Mouse (Mus musculus) forebrain, embryonic 11.5 days (tissue): ENCODE results near the gene Cdh16. TPM values are rescaled to one million over a fixed set of nuclear protein-coding genes. Genes with fewer than 3 reads are reported as not detected.

Experiments
- ATAC-seq: fragments of 200-750 bp; cut with Nextera tagmentation; replicated peaks from 2 replicates; pipeline ENCODE4 v1.8.0; 2017; ENCODE audit warnings: moderate TSS enrichment; ENCODE audit not compliant: low FRiP score
- DNase-seq: peaks from one replicate; pipeline ENCODE4 v3.0.0-alpha.2; 2017; ENCODE audit warnings: low spot score
- H3K27ac ChIP-seq: fragments of 300-500 bp; sonication (generic); 2 replicates; pipeline ENCODE4 v1.5.1; 2014; ENCODE audit warnings: low read depth, low read length
- H3K27me3 ChIP-seq: fragments of 300-500 bp; sonication (generic); 2 replicates; pipeline ENCODE4 v1.6.1; 2014; ENCODE audit warnings: mild to moderate bottlenecking, low read length, mixed read lengths; ENCODE audit not compliant: control insufficient read depth, insufficient read depth
- H3K36me3 ChIP-seq: fragments of 300-500 bp; sonication (generic); 2 replicates; pipeline ENCODE4 v1.6.1; 2014; ENCODE audit warnings: mild to moderate bottlenecking, low read length, moderate library complexity, mixed read lengths; ENCODE audit not compliant: control insufficient read depth, insufficient read depth
- H3K4me1 ChIP-seq: fragments of 300-500 bp; sonication (generic); replicated peaks from 2 replicates; pipeline ENCODE4 v1.6.1; 2014; ENCODE audit warnings: low read length, mixed read lengths; ENCODE audit not compliant: control insufficient read depth, insufficient read depth
- H3K4me2 ChIP-seq: fragments of 300-500 bp; sonication (generic); 2 replicates; pipeline ENCODE4 v1.6.1; 2014; ENCODE audit warnings: low read depth, mild to moderate bottlenecking, low read length, moderate library complexity, mixed read lengths; ENCODE audit not compliant: severe bottlenecking
- H3K4me3 ChIP-seq: fragments of 300-500 bp; sonication (generic); 2 replicates; pipeline ENCODE4 v1.5.1; 2014; ENCODE audit warnings: low read depth, low read length
- H3K9ac ChIP-seq: fragments of 300-500 bp; sonication (generic); 2 replicates; pipeline ENCODE4 v1.6.1; 2014; ENCODE audit warnings: low read length
- H3K9me3 ChIP-seq: fragments of 300-500 bp; sonication (generic); 2 replicates; pipeline ENCODE4 v1.6.1; 2016; ENCODE audit warnings: low read length, mixed read lengths; ENCODE audit not compliant: control insufficient read depth
- WGBS: fragments of 180-500 bp; shearing (Covaris S2); extraction: QIAGEN DNeasy Blood & Tissue Kit; methylation state at CpG from one replicate; pipeline ENCODE4 v1.1.7; 2014; 5-methylcytosine and 5-hydroxymethylcytosine counted together
- polyA plus RNA-seq: library from polyadenylated mRNA; unstranded; fragments of >200 nt; fragmentation: Nextera tagmentation; extraction: Ambion mirVana; gene quantifications from 2 replicates; pipeline ENCODE4 v1.2.1, GENCODE M21; 2014

Gene Cdh16
- polyA plus RNA-seq, 1 experiment from 2014 or later, result not detected

DNA sequence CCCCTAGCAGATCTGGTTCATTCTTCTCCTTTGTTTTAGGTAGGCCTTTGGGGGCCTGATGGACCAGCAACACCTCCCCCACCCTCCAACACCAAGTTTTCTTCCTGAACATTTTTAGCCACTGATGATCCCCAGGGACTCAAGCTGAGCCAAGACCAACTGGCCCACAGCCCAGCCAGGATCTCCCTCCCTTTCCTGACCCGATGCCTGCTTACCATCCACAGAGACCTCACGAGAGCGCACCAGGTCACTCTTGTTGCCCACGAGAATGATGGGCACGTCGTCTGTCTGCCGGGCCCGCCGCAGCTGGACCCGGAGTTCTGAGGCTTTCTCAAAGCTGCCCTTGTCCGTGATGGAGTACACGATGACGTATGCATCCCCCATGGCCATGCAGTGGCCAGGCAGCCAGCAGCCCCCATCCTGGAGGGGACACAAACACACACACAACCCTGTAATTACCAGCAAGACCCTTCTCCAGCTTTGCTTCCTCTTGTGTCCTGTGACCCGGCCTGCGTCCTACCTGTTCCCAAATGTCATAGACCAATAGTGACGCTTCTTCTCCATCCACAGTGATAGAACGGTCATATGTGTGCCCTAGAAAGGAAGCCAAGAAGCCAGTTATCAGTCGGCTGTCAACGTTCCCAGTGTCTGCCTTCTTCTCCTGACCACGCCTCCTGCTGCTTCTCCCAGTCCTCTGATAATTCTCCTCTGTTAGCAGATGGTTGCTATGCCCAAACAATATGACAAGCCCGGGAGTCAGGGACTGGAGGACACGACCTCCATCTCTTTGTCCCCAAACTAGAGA is 5.3 kb upstream of the Cdh16 start:
- Histone ChIP-seq H3K4me1 (peaks cover 4% of the 10 kb centered on the region), H3K36me3 (no peaks in the 10 kb centered on the region), H3K9me3 (no peaks in the 10 kb centered on the region), H3K27ac (no peak overlapping the region), H3K27me3 (peaks cover 13% of the 10 kb centered on the region), H3K9ac (no peak overlapping the region), H3K4me3 (no peak overlapping the region), H3K4me2 (no peak overlapping the region)
- 85% methylated on average over 22 of the region's 22 CpGs for WGBS
- no peak for ATAC-seq
- no peak for DNase-seq

DNA sequence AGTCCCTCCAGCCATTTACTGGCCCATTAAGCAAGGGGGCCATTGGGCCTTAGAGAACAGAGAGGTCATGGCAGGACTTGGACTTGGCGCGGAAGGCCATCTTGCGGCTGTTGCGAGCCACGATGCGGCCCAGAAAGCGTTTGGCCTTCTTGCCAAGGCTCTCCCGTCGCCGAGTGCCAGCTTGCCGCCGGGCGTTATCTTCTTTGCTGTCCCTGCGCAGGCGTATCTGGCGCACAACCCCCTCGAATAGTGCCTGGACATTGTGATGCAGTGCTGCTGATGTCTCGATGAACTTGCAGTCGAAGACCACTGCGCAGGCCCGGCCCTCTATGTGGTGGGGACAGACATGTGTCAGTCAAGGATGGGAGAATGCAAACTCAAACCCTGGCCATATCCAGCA is 4.2 kb upstream of the Cdh16 start:
- Histone ChIP-seq H3K4me3 (no peak overlapping the region), H3K9me3 (no peaks in the 10 kb centered on the region), H3K4me1 (peaks cover 4% of the 10 kb centered on the region), H3K36me3 (no peaks in the 10 kb centered on the region), H3K4me2 (no peak overlapping the region), H3K27me3 (peaks cover 13% of the 10 kb centered on the region), H3K27ac (no peak overlapping the region), H3K9ac (no peak overlapping the region)
- DNase-seq (no peak), ATAC-seq (no peak)
- 98% methylated on average over 21 of the region's 21 CpGs for WGBS

DNA sequence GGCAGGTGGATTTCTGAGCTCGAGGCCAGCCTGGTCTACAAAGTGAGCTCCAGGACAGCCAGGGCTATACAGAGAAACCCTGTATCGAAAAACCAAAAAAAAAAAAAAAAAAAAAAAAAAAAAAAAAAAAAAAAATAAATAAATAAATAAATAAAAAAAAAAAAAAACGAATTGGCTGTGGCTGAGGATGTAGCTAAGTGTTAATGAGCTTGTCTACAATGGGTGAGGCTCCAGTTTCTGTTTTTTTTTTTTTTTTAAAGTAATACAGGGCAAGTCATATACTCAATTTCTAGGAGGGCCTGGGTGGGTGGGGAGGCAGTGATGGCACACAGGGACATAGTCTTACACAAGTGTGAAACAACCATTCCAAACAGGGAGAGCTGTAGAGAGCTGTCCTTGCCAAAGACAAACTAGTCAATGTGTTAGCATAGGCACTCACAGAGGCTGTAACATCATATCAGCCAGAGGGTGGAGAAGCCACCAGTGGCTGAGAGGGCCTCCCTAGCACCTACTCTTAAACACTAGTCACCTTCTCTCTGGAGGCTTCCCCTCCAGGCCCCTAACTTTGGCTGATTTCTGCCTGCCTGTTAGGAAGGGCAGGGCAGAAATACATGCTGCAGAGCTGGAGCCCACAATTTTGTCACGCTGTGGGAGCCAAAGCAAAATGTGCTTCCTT is 3.0 kb upstream of the Cdh16 start:
- Histone ChIP-seq H3K36me3 (no peaks in the 10 kb centered on the region), H3K27ac (no peak overlapping the region), H3K4me3 (no peak overlapping the region), H3K9ac (no peak overlapping the region), H3K4me2 (no peak overlapping the region), H3K27me3 (peaks cover 13% of the 10 kb centered on the region), H3K4me1 (peaks cover 4% of the 10 kb centered on the region), H3K9me3 (no peaks in the 10 kb centered on the region)
- 82% methylated on average over 4 of the region's 4 CpGs for WGBS
- no peak for DNase-seq
- no peak for ATAC-seq

DNA sequence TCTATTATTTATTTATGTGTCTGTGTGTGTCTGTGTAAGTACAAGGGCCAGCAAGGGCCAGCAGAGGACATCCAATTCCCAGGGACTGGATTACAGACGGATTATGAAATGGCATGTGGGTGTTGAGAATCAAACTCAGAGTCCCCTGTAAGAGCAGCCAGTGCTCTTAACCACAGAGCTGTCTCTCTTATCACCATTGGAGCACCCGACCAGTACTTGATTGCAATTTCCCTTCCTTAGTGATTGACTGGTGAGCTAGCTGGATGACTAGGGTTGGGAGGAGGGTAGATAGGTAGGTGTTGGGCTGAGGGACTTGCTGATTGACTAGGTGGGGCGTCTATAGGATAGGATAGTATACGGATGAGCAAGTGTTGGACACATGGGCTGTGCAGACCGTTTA is 3.4 kb downstream of the Cdh16 start:
- Histone ChIP-seq H3K27me3 (no peaks in the 10 kb centered on the region), H3K36me3 (no peaks in the 10 kb centered on the region), H3K4me2 (no peak overlapping the region), H3K4me3 (no peak overlapping the region), H3K4me1 (no peaks in the 10 kb centered on the region), H3K27ac (no peak overlapping the region), H3K9ac (no peak overlapping the region), H3K9me3 (no peaks in the 10 kb centered on the region)
- DNase-seq, result no peak
- no peak for ATAC-seq
- WGBS, result 79% methylated on average over 5 of the region's 5 CpGs

DNA sequence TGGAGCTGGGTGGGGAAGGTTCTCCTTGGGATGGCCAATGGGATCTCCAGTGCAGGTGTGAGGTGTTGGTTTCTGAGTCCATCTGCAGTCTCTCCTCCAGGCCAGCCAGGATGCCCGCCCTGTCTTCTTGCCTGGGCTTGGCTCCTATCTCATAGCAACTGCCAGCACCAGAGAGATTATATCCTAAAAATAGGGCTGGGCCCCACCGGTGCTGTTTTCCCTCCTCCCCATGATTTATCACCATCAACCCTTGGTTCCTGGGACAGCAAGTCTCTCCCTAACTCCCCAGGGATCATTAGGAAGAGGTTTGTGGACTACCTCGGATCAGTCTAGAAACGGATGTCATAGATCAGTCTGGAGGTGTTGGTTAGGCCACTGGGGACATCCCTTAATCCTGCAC is 11.1 kb downstream of the Cdh16 start:
- 87% methylated on average over 4 of the region's 4 CpGs for WGBS
- Histone ChIP-seq H3K9ac (no peak overlapping the region), H3K9me3 (no peaks in the 10 kb centered on the region), H3K27me3 (no peaks in the 10 kb centered on the region), H3K4me2 (no peak overlapping the region), H3K4me3 (no peak overlapping the region), H3K36me3 (no peaks in the 10 kb centered on the region), H3K27ac (no peak overlapping the region), H3K4me1 (no peaks in the 10 kb centered on the region)
- DNase-seq (no peak), ATAC-seq (no peak)

DNA sequence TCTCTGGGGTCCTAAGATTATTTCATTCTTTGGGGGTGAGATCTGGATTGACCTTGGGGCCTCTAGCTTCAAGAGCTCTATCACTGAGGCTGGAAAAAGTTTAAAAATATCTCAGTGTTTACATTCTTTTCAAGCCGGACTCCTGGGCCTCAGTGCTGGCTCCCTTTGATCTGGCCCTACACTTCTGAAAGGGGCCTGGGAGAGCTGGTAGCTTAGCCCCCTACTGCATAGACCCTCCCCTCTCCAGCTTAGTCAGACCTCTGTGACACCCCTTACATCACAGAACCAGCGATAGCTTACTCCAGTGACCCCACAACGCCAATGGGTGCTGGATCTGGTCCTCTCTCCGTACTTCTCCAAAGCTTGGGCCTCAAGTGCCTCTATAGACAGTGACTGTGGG is 12.6 kb downstream of the Cdh16 start:
- H3K9me3 ChIP-seq, result no peaks in the 10 kb centered on the region
- H3K36me3 ChIP-seq, result no peaks in the 10 kb centered on the region
- ATAC-seq (no peak), DNase-seq (no peak)
- no peaks in the 10 kb centered on the region for H3K4me1 ChIP-seq
- no peaks in the 10 kb centered on the region for H3K27me3 ChIP-seq
- H3K27ac ChIP-seq, result no peak overlapping the region
- WGBS, result 81% methylated on average over 4 of the region's 4 CpGs
- H3K9ac ChIP-seq, result no peak overlapping the region
- no peak overlapping the region for H3K4me3 ChIP-seq
- no peak overlapping the region for H3K4me2 ChIP-seq

DNA sequence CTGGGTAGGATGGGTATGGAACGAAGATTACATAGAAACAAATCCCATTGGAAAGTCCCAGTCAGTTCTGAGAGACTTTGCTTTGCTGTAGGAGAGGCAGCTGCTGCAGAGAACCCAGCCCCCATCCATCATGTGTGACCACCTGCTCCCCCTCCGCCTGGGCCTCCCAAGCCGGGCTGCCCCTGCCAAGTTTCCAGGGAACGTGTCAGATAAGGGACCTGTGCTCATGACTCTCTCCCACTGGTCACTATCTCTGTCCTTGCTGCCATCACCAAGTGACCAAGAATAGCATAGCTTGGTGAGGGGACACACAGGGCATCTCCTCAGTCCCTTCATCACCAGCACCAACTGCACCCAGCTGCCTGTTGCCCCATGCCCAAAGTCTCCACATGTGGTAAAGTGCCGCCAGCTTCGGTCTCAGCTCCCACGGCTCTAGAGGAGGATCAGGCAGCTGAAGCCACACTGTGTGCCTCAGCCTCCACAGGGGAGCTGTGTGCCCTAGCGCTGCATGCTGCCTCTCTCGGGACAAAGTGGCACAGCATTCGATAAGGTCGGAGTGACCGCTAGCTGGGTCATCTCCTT is 13.9 kb downstream of the Cdh16 start:
- WGBS, result 83% methylated on average over 12 of the region's 12 CpGs
- Histone ChIP-seq H3K9me3 (no peaks in the 10 kb centered on the region), H3K9ac (no peak overlapping the region), H3K4me2 (no peak overlapping the region), H3K4me3 (no peak overlapping the region), H3K27ac (no peak overlapping the region), H3K27me3 (no peaks in the 10 kb centered on the region), H3K36me3 (no peaks in the 10 kb centered on the region), H3K4me1 (no peaks in the 10 kb centered on the region)
- ATAC-seq, result no peak
- DNase-seq, result no peak

DNA sequence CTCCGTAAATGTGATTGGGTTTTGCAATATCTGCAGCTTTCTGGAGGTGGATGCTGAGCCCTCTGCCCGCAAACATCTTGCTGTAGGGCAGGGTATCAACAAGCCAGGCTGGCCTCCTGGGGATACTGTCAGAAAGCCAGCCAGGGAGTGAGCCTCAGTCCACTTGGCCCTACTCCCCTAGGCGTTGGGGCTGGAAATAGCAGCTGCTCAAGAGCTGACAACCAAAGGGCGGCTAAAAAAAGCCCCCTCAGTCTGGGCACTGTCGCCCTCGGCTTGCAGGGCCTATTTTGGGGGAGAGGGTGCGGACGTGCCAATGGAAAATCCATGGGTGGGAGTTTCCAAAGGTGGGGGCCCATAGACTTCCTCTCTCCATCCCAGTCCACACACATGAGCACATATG is 15.0 kb downstream of the Cdh16 start:
- H3K4me3 ChIP-seq, result no peak overlapping the region
- ATAC-seq, result no peak
- no peak overlapping the region for H3K9ac ChIP-seq
- DNase-seq, result no peak
- no peaks in the 10 kb centered on the region for H3K9me3 ChIP-seq
- H3K4me2 ChIP-seq, result no peak overlapping the region
- no peak overlapping the region for H3K27ac ChIP-seq
- no peaks in the 10 kb centered on the region for H3K27me3 ChIP-seq
- no peaks in the 10 kb centered on the region for H3K4me1 ChIP-seq
- H3K36me3 ChIP-seq, result no peaks in the 10 kb centered on the region
- WGBS, result 74% methylated on average over 8 of the region's 8 CpGs
